Mouse (Mus musculus) thymus, adult 2 months (tissue): ENCODE data around the gene Ccdc3. TPM values are rescaled to one million over a fixed set of nuclear protein-coding genes. Genes with fewer than 3 reads are reported as not detected.

Experiments
- DNase-seq: peaks from one replicate; pipeline ENCODE4 v3.0.0; 2021
- H3K27ac ChIP-seq: fragments of 200-500 bp; 2 replicates; pipeline ENCODE4 v1.5.1; 2012; ENCODE audit warnings: low read length, control low read depth; ENCODE audit not compliant: control insufficient read depth, insufficient read depth
- H3K27me3 ChIP-seq: fragments of 200-500 bp; 2 replicates; pipeline ENCODE4 v1.6.1; 2012; ENCODE audit warnings: mild to moderate bottlenecking, low read length, moderate library complexity, mixed read lengths; ENCODE audit not compliant: control insufficient read depth, insufficient read depth
- H3K36me3 ChIP-seq: fragments of 200-500 bp; 2 replicates; pipeline ENCODE4 v1.6.1; 2012; ENCODE audit warnings: mild to moderate bottlenecking, low read length, moderate library complexity; ENCODE audit not compliant: control insufficient read depth, insufficient read depth
- H3K4me1 ChIP-seq: fragments of 200-500 bp; replicated peaks from 2 replicates; pipeline ENCODE4 v1.6.1; 2012; ENCODE audit warnings: low read length; ENCODE audit not compliant: control insufficient read depth, insufficient read depth
- H3K4me3 ChIP-seq: fragments of 200-500 bp; 2 replicates; pipeline ENCODE4 v1.5.1; 2012; ENCODE audit warnings: mild to moderate bottlenecking, low read length, control low read depth, moderate library complexity; ENCODE audit not compliant: control insufficient read depth, insufficient read depth
- CTCF ChIP-seq: fragments of 200-500 bp; IDR thresholded peaks from 2 replicates; pipeline ENCODE4 v1.5.1; 2012; ENCODE audit warnings: mild to moderate bottlenecking, control low read depth, low read length, moderate library complexity, borderline replicate concordance; ENCODE audit not compliant: control insufficient read depth, poor library complexity, insufficient read depth; ENCODE audit errors: extremely low read depth
- POLR2A ChIP-seq: fragments of 200-500 bp; IDR thresholded peaks from 2 replicates; pipeline ENCODE4 v1.6.1; 2012; ENCODE audit warnings: mild to moderate bottlenecking, low read length, control low read depth, moderate library complexity; ENCODE audit not compliant: control insufficient read depth, poor library complexity, insufficient read depth; ENCODE audit errors: extremely low read depth
- WGBS: fragments of 180-500 bp; shearing (Covaris S2); methylation state at CpG from one replicate; pipeline ENCODE4 v1.1.7; 2018; 5-methylcytosine and 5-hydroxymethylcytosine counted together
- polyA plus RNA-seq: library from polyadenylated mRNA; depleted of rRNA; stranded (reverse); fragments of >200 nt; gene quantifications from 2 replicates; pipeline ENCODE4 v1.2.3, GENCODE M21; 2012

Ccdc3 gene
- polyA plus RNA-seq, 1 experiment: 2.6 TPM

DNA sequence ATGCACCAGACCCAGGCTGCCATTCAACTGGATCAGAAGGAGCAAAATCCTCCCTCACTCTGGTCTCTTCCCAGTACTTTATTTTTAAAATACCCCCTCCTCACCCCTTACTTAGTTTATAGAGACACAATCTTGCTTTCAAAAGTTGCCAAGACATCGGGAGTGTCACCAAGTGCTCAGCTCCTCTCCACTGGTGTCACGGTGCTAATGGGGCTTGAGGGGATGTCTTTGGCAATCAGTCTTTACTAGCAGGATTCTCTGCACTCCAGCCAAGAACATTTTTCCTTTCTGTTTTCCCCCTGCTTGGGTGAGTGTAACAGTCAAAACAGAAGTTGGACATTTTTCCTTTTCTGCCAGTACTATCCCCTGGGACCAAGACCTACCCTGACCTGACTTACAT is 10.3 kb downstream of the Ccdc3 start:
- 94% methylated on average over 2 of the region's 2 CpGs for WGBS
- Histone ChIP-seq H3K4me3 (no peak overlapping the region), H3K27ac (no peak overlapping the region), H3K4me1 (no peaks in the 10 kb centered on the region), H3K36me3 (no peaks in the 10 kb centered on the region), H3K27me3 (no peaks in the 10 kb centered on the region)
- no peak for DNase-seq
- no peak for TF ChIP-seq CTCF
- TF ChIP-seq POLR2A: no peak

DNA sequence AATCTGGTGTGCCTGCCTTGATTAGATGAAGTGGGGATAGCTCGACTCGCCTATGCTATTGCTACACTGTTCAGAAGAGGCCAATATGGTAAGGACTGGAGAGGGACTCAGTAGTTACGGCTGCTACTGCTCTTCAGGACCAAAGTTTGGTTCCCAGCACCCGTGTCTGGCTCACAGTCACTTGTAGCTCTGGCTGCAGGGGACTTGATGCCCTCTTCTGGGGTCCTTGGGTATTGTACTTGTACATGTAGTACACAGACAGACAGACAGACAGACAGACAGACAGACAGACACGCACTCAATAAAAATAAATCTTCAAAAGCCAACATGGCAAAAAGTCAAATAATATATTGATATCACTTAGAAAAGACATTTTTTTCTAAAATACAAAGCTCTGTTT is 17.1 kb downstream of the Ccdc3 start:
- 96% methylated on average over 5 of the region's 5 CpGs for WGBS
- no peak for DNase-seq
- Histone ChIP-seq H3K36me3 (no peaks in the 10 kb centered on the region), H3K4me1 (no peaks in the 10 kb centered on the region), H3K27ac (no peak overlapping the region), H3K27me3 (no peaks in the 10 kb centered on the region), H3K4me3 (no peak overlapping the region)
- TF ChIP-seq POLR2A (no peak), CTCF (no peak)

DNA sequence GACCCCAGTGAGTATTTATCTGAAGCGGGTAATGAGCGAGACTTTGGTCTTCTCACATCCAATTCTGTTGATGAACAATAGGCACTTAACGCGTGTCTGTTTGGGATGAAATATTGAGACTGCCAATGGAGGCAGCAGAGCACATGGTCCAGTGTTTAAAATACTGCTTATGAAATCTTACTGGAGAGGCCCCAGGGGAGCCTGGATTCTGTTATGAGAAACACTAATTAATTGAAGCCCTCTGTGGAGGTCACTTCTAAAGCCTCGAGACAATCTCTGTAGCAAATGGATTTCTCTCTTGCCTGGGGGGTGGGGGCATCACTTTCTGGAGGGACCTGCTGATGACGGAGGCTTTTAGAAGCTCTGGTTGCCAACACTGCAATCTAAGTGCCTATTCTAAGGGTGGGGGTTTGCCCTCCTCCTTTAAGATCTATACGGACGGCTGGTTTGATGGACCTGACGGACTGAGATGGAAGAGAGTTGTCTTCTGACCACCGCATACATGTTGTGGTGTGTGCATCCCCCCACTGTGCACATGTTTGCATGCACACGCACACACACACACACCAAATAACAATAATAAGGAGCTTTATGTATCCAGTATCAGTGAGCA is 22.8 kb downstream of the Ccdc3 start:
- Histone ChIP-seq H3K4me1 (no peaks in the 10 kb centered on the region), H3K27me3 (no peaks in the 10 kb centered on the region), H3K4me3 (no peak overlapping the region), H3K36me3 (no peaks in the 10 kb centered on the region), H3K27ac (no peak overlapping the region)
- no peak for TF ChIP-seq POLR2A
- no peak for TF ChIP-seq CTCF
- 96% methylated on average over 11 of the region's 11 CpGs for WGBS
- no peak for DNase-seq

DNA sequence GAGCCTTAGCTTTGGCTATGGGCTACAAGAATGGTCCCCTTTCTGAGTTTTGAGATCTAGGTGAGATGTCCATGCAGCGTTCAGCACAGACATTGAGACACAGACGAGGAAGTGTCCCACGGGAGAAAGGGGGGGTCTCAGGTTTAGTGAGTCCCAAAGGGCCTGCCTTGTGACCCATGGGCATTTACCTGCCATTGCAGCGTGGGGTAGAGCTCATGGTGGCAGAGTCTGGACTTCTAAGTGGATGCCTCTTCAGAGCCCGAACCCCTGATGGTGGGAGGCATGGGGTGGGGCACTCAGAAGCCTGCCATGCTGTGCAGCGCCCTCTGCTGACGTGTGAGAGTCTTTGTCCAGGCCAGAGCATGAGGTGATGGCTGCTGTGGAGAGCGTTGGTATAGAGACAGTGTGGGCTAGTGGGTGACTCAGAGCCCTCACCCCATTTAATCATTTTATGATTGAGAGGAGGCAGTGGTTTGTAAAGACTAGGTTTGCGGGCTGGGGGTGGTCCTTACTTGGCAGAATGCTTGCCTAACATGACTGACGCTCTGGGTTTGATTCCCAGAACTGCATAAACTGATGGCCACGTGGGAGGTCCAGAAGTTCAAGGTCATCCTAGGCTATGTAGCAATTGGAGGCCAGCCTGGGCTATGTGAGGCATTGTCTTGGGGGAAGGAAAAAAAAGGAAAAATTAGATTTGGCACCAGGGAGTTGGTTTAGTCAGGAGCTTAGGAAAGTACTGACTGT is 23.6 kb downstream of the Ccdc3 start:
- Histone ChIP-seq H3K27ac (no peak overlapping the region), H3K4me3 (no peak overlapping the region), H3K36me3 (no peaks in the 10 kb centered on the region), H3K4me1 (no peaks in the 10 kb centered on the region), H3K27me3 (no peaks in the 10 kb centered on the region)
- WGBS: 81% methylated on average over 11 of the region's 11 CpGs
- no peak for TF ChIP-seq CTCF
- TF ChIP-seq POLR2A: no peak
- no peak for DNase-seq

DNA sequence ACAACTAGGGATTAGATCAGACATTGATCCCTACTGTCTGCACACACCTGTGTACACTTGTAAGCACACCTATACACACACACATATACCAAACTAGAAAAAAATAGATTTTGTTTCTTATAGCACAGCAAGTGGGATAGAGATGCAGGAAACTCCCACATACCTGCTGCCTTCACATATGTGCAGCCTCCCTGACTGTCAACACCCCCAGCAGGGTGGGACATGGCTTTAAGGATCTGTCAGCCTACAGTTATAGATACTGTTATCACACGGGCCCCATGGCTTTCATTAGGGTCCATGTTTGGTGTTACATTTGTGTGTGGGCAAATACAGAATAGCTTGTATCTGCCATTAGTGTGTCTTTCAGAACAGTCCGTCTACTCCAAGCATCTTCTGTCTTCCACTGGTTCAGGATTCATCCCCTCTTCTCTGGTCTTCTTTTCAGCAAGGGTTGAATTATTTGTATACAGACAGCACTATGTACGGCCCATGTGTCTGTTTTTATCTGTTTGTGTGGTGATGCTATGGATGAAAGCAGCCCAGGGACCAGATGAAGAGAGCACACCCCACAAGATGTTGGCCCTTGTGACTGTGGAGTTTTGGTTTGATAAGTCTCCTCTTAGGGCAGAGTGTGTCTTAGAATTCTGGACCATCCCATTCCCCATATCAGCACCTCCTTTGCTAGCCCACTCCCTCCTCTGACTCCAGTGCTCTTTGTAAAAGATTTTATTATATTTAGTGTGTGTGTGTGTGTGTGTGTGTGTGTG is 24.5 kb downstream of the Ccdc3 start:
- DNase-seq: no peak
- H3K27ac ChIP-seq: no peak overlapping the region
- no peaks in the 10 kb centered on the region for H3K27me3 ChIP-seq
- TF ChIP-seq POLR2A (no peak), CTCF (no peak)
- 93% methylated on average over 3 of the region's 3 CpGs for WGBS
- H3K4me1 ChIP-seq: no peaks in the 10 kb centered on the region
- no peaks in the 10 kb centered on the region for H3K36me3 ChIP-seq
- no peak overlapping the region for H3K4me3 ChIP-seq

DNA sequence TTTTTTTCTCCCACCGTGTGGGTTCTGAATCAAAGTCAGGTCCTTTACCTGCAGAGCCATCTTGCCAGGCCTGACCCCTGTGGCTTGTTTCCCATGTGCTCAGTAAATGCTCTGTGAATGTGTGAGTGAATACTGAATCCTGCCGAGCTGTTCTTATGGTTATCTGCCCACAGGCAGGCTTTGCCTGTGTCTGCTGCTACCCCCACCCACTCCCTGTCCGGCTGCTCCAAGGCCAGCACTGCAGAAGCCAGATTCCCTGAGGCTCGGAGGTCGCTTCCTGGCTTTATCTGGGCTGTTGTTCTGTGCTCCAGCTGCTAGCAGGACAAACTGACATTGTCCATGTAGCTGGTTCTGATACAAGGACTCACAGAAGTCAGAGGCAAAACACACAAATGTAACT is 25.2 kb downstream of the Ccdc3 start:
- WGBS: 77% methylated on average over 5 of the region's 5 CpGs
- no peak overlapping the region for H3K27ac ChIP-seq
- no peak overlapping the region for H3K4me3 ChIP-seq
- no peaks in the 10 kb centered on the region for H3K36me3 ChIP-seq
- H3K27me3 ChIP-seq: no peaks in the 10 kb centered on the region
- no peak for TF ChIP-seq POLR2A
- no peak for TF ChIP-seq CTCF
- no peak for DNase-seq
- H3K4me1 ChIP-seq: no peaks in the 10 kb centered on the region

DNA sequence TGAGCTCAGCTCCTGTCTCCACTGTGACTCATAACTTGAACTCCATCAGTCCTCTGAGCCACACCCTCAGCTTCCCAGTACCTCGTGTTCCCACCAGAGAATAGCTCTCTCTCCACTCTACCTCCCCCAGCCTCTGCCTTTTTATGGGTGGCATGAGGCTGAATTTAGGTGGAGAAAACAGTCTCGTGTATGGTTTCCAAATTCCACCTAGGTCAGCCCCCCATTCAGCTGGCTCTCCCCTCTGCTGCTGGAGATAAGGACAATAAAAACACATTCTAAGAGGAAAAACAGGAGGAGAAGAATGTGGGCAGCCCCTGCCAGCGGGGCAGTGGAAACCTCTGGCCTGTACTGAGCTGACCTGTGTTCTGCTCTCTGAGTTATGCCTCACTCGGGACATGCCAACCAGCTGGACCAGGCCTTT is 28.4 kb downstream of the Ccdc3 start:
- H3K27me3 ChIP-seq: no peaks in the 10 kb centered on the region
- peaks cover 4% of the 10 kb centered on the region; the same call in 1 of the 2 replicates for H3K4me1 ChIP-seq
- no peak overlapping the region for H3K27ac ChIP-seq
- DNase-seq: no peak
- H3K4me3 ChIP-seq: no peak overlapping the region
- no peak for TF ChIP-seq CTCF
- no peak for TF ChIP-seq POLR2A
- 52% methylated on average over 4 of the region's 4 CpGs for WGBS
- H3K36me3 ChIP-seq: no peaks in the 10 kb centered on the region
